Mouse (Mus musculus): ENCODE measurements around the gene Dgkg.

- no peak for TF ChIP-seq POLR2A (IDR thresholded peaks at IDR 0.05; ENCODE audit: borderline replicate concordance, extremely low read depth, low read depth, low read length)
- TF ChIP-seq CTCF (IDR thresholded peaks at IDR 0.05; ENCODE audit: insufficient read depth, low read length): no peak
Observed at GRCm38 (mm10) chr16:22430211-22430951, 226.6 kb downstream of the Dgkg start.

All from lung, adult 2 months (tissue).